Mouse (Mus musculus): Measurements from ENCODE around the gene Pes1. TPM values are rescaled to one million over a fixed set of nuclear protein-coding genes. Genes with fewer than 3 reads are reported as not detected.
"Not testable (repeated sequence)": the region's sequence is repeated elsewhere in the genome, so short reads cannot be mapped to it uniquely, and the experiment has no call there.

Gene Pes1
- total RNA-seq (2021) = 10 to 100 TPM; 38.3 to 42.0 TPM

- intact Hi-C loops (cut with DNase I) = no loop called here
- peak; percentile 84 to 85 for DNase-seq (ENCODE audit: low spot score in 2 of 2)
Measured at GRCm38 (mm10) chr11:3963610-3964415, at the start of gene Pes1. Gene Pes1, plus strand, starts transcription at chr11:3963975.

- peak; percentile 81 for DNase-seq (ENCODE audit: low spot score in 2 of 2)
- intact Hi-C loops (cut with DNase I) = loop anchor here (5.0 to 10.0 kb wide), 4 partner anchors 82 to 459 kb away; partner anchors contain the start of gene Rnf185
Measured at GRCm38 (mm10) chr11:3914109-3914840, 49.5 kb upstream of the Pes1 start, which contains the start of gene Slc35e4. Gene Slc35e4, minus strand, starts transcription at chr11:3914664.

- DNase-seq (ENCODE audit: low spot score in 2 of 2) = no peak
- intact Hi-C loops (cut with DNase I) = loop anchor here (10.0 kb wide), 3 partner anchors 204 to 464 kb away; partner anchors contain the start of gene Rnf185
Measured at GRCm38 (mm10) chr11:3918738-3919137, 45.0 kb upstream of the Pes1 start.

GRCm38 (mm10) chr11:3920476-3920875, 43.3 kb upstream of the Pes1 start:
- no peak for DNase-seq (ENCODE audit: low spot score in 2 of 2)
- intact Hi-C loops (cut with DNase I) = no loop called here

- peak; percentile 54 to 55 for DNase-seq (ENCODE audit: low spot score in 2 of 2)
- intact Hi-C loops (cut with DNase I) = no loop called here
Measured at GRCm38 (mm10) chr11:3921281-3921850, 42.4 kb upstream of the Pes1 start.

- intact Hi-C loops (cut with DNase I) = no loop called here
- DNase-seq (ENCODE audit: low spot score in 2 of 2) = no peak
Measured at GRCm38 (mm10) chr11:3922115-3922514, 41.7 kb upstream of the Pes1 start.

- intact Hi-C loops (cut with DNase I) = no loop called here
- no peak for DNase-seq (ENCODE audit: low spot score in 2 of 2)
Measured at GRCm38 (mm10) chr11:3922731-3923130, 41.0 kb upstream of the Pes1 start.

- intact Hi-C loops (cut with DNase I) = no loop called here
- no peak for DNase-seq (ENCODE audit: low spot score in 2 of 2)
Measured at GRCm38 (mm10) chr11:3925916-3926315, 37.9 kb upstream of the Pes1 start.

- intact Hi-C loops (cut with DNase I) = no loop called here
- no peak for DNase-seq (ENCODE audit: low spot score in 2 of 2)
Measured at GRCm38 (mm10) chr11:3930019-3930418, 33.8 kb upstream of the Pes1 start.

- intact Hi-C loops (cut with DNase I) = no loop called here
- no peak for DNase-seq (ENCODE audit: low spot score in 2 of 2)
Measured at GRCm38 (mm10) chr11:3930931-3931330, 32.8 kb upstream of the Pes1 start.

- intact Hi-C loops (cut with DNase I) = no loop called here
- peak in 1 of 2 experiments; percentile 57 for DNase-seq (ENCODE audit: low spot score in 2 of 2)
Measured at GRCm38 (mm10) chr11:3931511-3932211, 32.1 kb upstream of the Pes1 start, which contains the start of gene Tcn2. Gene Tcn2, minus strand, starts transcription at chr11:3932159.

- intact Hi-C loops (cut with DNase I) = no loop called here
- no peak for DNase-seq (ENCODE audit: low spot score in 2 of 2)
Measured at GRCm38 (mm10) chr11:3933756-3934285, 30.0 kb upstream of the Pes1 start.

- no peak for DNase-seq (ENCODE audit: low spot score in 2 of 2)
Measured at GRCm38 (mm10) chr11:3935135-3935534, 28.6 kb upstream of the Pes1 start.

GRCm38 (mm10) chr11:3936318-3936717, 27.5 kb upstream of the Pes1 start:
- intact Hi-C loops (cut with DNase I) = no loop called here

More at GRCm38 (mm10) chr11:3935135-3935534, 28.6 kb upstream of the Pes1 start:
- intact Hi-C loops (cut with DNase I) = no loop called here

GRCm38 (mm10) chr11:3937321-3937874, 26.4 kb upstream of the Pes1 start:
- intact Hi-C loops (cut with DNase I) = no loop called here
- DNase-seq (ENCODE audit: low spot score in 2 of 2) = no peak

More at GRCm38 (mm10) chr11:3936318-3936717, 27.5 kb upstream of the Pes1 start:
- no peak for DNase-seq (ENCODE audit: low spot score in 2 of 2)

GRCm38 (mm10) chr11:3941371-3941770, 22.4 kb upstream of the Pes1 start:
- intact Hi-C loops (cut with DNase I) = no loop called here
- DNase-seq (ENCODE audit: low spot score in 2 of 2) = no peak

GRCm38 (mm10) chr11:3946386-3946785, 17.4 kb upstream of the Pes1 start:
- intact Hi-C loops (cut with DNase I) = no loop called here
- no peak for DNase-seq (ENCODE audit: low spot score in 2 of 2)

GRCm38 (mm10) chr11:3954876-3955275, 8.9 kb upstream of the Pes1 start:
- intact Hi-C loops (cut with DNase I); DNase-seq (ENCODE audit: low spot score in 2 of 2): not testable (repeated sequence)

- intact Hi-C loops (cut with DNase I); DNase-seq (ENCODE audit: low spot score in 2 of 2): not testable (repeated sequence)
Measured at GRCm38 (mm10) chr11:3955371-3955770, 8.4 kb upstream of the Pes1 start.

Measured in left cerebral cortex, postnatal 36 days (tissue).